Mouse (Mus musculus) thymus, adult 2 months (tissue): ENCODE results near the gene Siva1. TPM values are rescaled to one million over a fixed set of nuclear protein-coding genes. Genes with fewer than 3 reads are reported as not detected.

Experiments used
- DNase-seq: peaks from one replicate; pipeline ENCODE4 v3.0.0; 2021
- H3K27ac ChIP-seq: fragments of 200-500 bp; 2 replicates; pipeline ENCODE4 v1.5.1; 2012; ENCODE audit warnings: low read length, control low read depth; ENCODE audit not compliant: control insufficient read depth, insufficient read depth
- H3K27me3 ChIP-seq: fragments of 200-500 bp; 2 replicates; pipeline ENCODE4 v1.6.1; 2012; ENCODE audit warnings: mild to moderate bottlenecking, low read length, moderate library complexity, mixed read lengths; ENCODE audit not compliant: control insufficient read depth, insufficient read depth
- H3K36me3 ChIP-seq: fragments of 200-500 bp; 2 replicates; pipeline ENCODE4 v1.6.1; 2012; ENCODE audit warnings: mild to moderate bottlenecking, low read length, moderate library complexity; ENCODE audit not compliant: control insufficient read depth, insufficient read depth
- H3K4me1 ChIP-seq: fragments of 200-500 bp; replicated peaks from 2 replicates; pipeline ENCODE4 v1.6.1; 2012; ENCODE audit warnings: low read length; ENCODE audit not compliant: control insufficient read depth, insufficient read depth
- H3K4me3 ChIP-seq: fragments of 200-500 bp; 2 replicates; pipeline ENCODE4 v1.5.1; 2012; ENCODE audit warnings: mild to moderate bottlenecking, low read length, control low read depth, moderate library complexity; ENCODE audit not compliant: control insufficient read depth, insufficient read depth
- CTCF ChIP-seq: fragments of 200-500 bp; IDR thresholded peaks from 2 replicates; pipeline ENCODE4 v1.5.1; 2012; ENCODE audit warnings: mild to moderate bottlenecking, control low read depth, low read length, moderate library complexity, borderline replicate concordance; ENCODE audit not compliant: control insufficient read depth, poor library complexity, insufficient read depth; ENCODE audit errors: extremely low read depth
- POLR2A ChIP-seq: fragments of 200-500 bp; IDR thresholded peaks from 2 replicates; pipeline ENCODE4 v1.6.1; 2012; ENCODE audit warnings: mild to moderate bottlenecking, low read length, control low read depth, moderate library complexity; ENCODE audit not compliant: control insufficient read depth, poor library complexity, insufficient read depth; ENCODE audit errors: extremely low read depth
- WGBS: fragments of 180-500 bp; shearing (Covaris S2); methylation state at CpG from one replicate; pipeline ENCODE4 v1.1.7; 2018; 5-methylcytosine and 5-hydroxymethylcytosine counted together
- polyA plus RNA-seq: library from polyadenylated mRNA; depleted of rRNA; stranded (reverse); fragments of >200 nt; gene quantifications from 2 replicates; pipeline ENCODE4 v1.2.3, GENCODE M21; 2012

Siva1 gene
- polyA plus RNA-seq, 1 experiment: 131 TPM

- H3K4me1 ChIP-seq: peaks cover 43% of the 10 kb centered on the region
- TF ChIP-seq POLR2A: no peak
- no peak for TF ChIP-seq CTCF
- WGBS: 91% methylated on average over 9 of the region's 9 CpGs
- no peaks in the 10 kb centered on the region for H3K27me3 ChIP-seq
- no peak overlapping the region for H3K4me3 ChIP-seq
- no peak for DNase-seq
- no peaks in the 10 kb centered on the region for H3K36me3 ChIP-seq
- peak overlapping the region; percentile 21; the same call in 1 of the 2 replicates for H3K27ac ChIP-seq
Observed at GRCm38 (mm10) chr12:112616668-112617067, 27.8 kb upstream of the Siva1 start.

GRCm38 (mm10) chr12:112617184-112617583 is 27.3 kb upstream of the Siva1 start:
- WGBS: 19% methylated on average over 11 of the region's 11 CpGs
- Histone ChIP-seq H3K27me3 (no peaks in the 10 kb centered on the region), H3K27ac (peak overlapping the region; percentile 53; the same call in 1 of the 2 replicates), H3K4me3 (no peak overlapping the region), H3K4me1 (peaks cover 43% of the 10 kb centered on the region), H3K36me3 (no peaks in the 10 kb centered on the region)
- TF ChIP-seq POLR2A (no peak), CTCF (no peak)
- no peak for DNase-seq

- Histone ChIP-seq H3K27me3 (no peaks in the 10 kb centered on the region), H3K36me3 (no peaks in the 10 kb centered on the region), H3K27ac (peak overlapping the region; percentile 71), H3K4me1 (peaks cover 43% of the 10 kb centered on the region), H3K4me3 (no peak overlapping the region)
- TF ChIP-seq POLR2A (no peak), CTCF (peak; percentile 89)
- peak; percentile 85 for DNase-seq
- 4% methylated on average over 8 of the region's 8 CpGs for WGBS
Observed at GRCm38 (mm10) chr12:112617898-112618380, 26.5 kb upstream of the Siva1 start.

GRCm38 (mm10) chr12:112618981-112619685 is 25.3 kb upstream of the Siva1 start:
- no peaks in the 10 kb centered on the region for H3K36me3 ChIP-seq
- TF ChIP-seq POLR2A (no peak), CTCF (0 out of 2 replicates have a peak, but pooled peaks have one; percentile 17)
- peak overlapping the region; percentile 71 for H3K27ac ChIP-seq
- peak overlapping the region; percentile 68 for H3K4me3 ChIP-seq
- DNase-seq: peak; percentile 51
- WGBS: 6% methylated on average over 13 of the region's 13 CpGs
- no peaks in the 10 kb centered on the region for H3K27me3 ChIP-seq
- H3K4me1 ChIP-seq: peaks cover 43% of the 10 kb centered on the region

GRCm38 (mm10) chr12:112619686-112620353 is 24.7 kb upstream of the Siva1 start, which contains the start of gene Adssl1:
Gene Adssl1 (plus strand): TSS chr12:112620045.
- H3K4me3 ChIP-seq: peak within 1 kb of the TSS; percentile 68
- TF ChIP-seq POLR2A: no peak; the same call in 1 of the 2 replicates
- no peak; the same call in 1 of the 2 replicates for TF ChIP-seq CTCF
- peak; percentile 52 for DNase-seq
- no peaks in the 10 kb centered on the region for H3K36me3 ChIP-seq
- no peaks in the 10 kb centered on the region for H3K27me3 ChIP-seq
- WGBS: under 1% methylated on average over 52 of the region's 56 CpGs
- H3K27ac ChIP-seq: peak within 1 kb of the TSS; percentile 71
- H3K4me1 ChIP-seq: peaks cover 43% of the 10 kb centered on the region

- 7% methylated on average over 15 of the region's 16 CpGs for WGBS
- peaks cover 43% of the 10 kb centered on the region for H3K4me1 ChIP-seq
- H3K27ac ChIP-seq: no peak overlapping the region
- peak overlapping the region; percentile 68 for H3K4me3 ChIP-seq
- no peaks in the 10 kb centered on the region for H3K27me3 ChIP-seq
- no peaks in the 10 kb centered on the region for H3K36me3 ChIP-seq
- TF ChIP-seq POLR2A: no peak
- no peak for TF ChIP-seq CTCF
- no peak for DNase-seq
Observed at GRCm38 (mm10) chr12:112620354-112621061, 24.0 kb upstream of the Siva1 start.
